Mouse (Mus musculus) stomach, postnatal 0 days (tissue): ENCODE measurements around the gene Dis3l2. TPM values are rescaled to one million over a fixed set of nuclear protein-coding genes. Genes with fewer than 3 reads are reported as not detected.

Experiments
- ATAC-seq: fragments of 200-750 bp; cut with Nextera tagmentation; 2 replicates; pipeline ENCODE4 v1.8.0; 2017; ENCODE audit not compliant: low FRiP score, low TSS enrichment
- DNase-seq: peaks from one replicate; pipeline ENCODE4 v3.0.0-alpha.2; 2016; ENCODE audit warnings: low spot score
- H3K27ac ChIP-seq: fragments of 300-500 bp; sonication (generic); replicated peaks from 2 replicates; pipeline ENCODE4 v1.5.1; 2014; ENCODE audit warnings: mild to moderate bottlenecking, control low read depth
- H3K27me3 ChIP-seq: fragments of 300-500 bp; sonication (generic); 2 replicates; pipeline ENCODE4 v1.6.1; 2014; ENCODE audit warnings: low read length; ENCODE audit not compliant: control insufficient read depth, insufficient read depth
- H3K36me3 ChIP-seq: fragments of 300-500 bp; sonication (generic); 2 replicates; pipeline ENCODE4 v1.6.1; 2014; ENCODE audit warnings: low read length, mixed read lengths; ENCODE audit not compliant: control insufficient read depth, insufficient read depth
- H3K4me1 ChIP-seq: fragments of 300-500 bp; sonication (generic); replicated peaks from 2 replicates; pipeline ENCODE4 v1.6.1; 2014; ENCODE audit warnings: antibody characterized with exemption; ENCODE audit not compliant: control insufficient read depth, insufficient read depth
- H3K4me2 ChIP-seq: fragments of 300-500 bp; sonication (generic); replicated peaks from 2 replicates; pipeline ENCODE4 v1.6.1; 2014; ENCODE audit warnings: low read depth, mild to moderate bottlenecking, control low read depth, moderate library complexity
- H3K4me3 ChIP-seq: fragments of 300-500 bp; sonication (generic); 2 replicates; pipeline ENCODE4 v1.5.1; 2014; ENCODE audit warnings: low read depth, low read length, control low read depth
- H3K9ac ChIP-seq: fragments of 300-500 bp; sonication (generic); 2 replicates; pipeline ENCODE4 v1.6.1; 2014; ENCODE audit warnings: mild to moderate bottlenecking, low read length, control low read depth, mixed read lengths
- H3K9me3 ChIP-seq: fragments of 300-500 bp; sonication (generic); 2 replicates; pipeline ENCODE4 v1.6.1; 2016; ENCODE audit warnings: low read length; ENCODE audit not compliant: control insufficient read depth
- CTCF ChIP-seq: IDR thresholded peaks from 2 replicates; pipeline ENCODE4 v1.5.1; 2016; ENCODE audit warnings: antibody characterized with exemption, low read depth, mild to moderate bottlenecking, moderate library complexity
- EP300 ChIP-seq: optimal IDR thresholded peaks from 2 replicates; pipeline ENCODE3; 2016; ENCODE audit warnings: antibody characterized with exemption
- WGBS: fragments of 180-500 bp; shearing (Covaris S2); extraction: QIAGEN DNeasy Blood & Tissue Kit; methylation state at CpG from one replicate; pipeline ENCODE4 v1.1.7; 2014; 5-methylcytosine and 5-hydroxymethylcytosine counted together
- polyA plus RNA-seq: library from polyadenylated mRNA; unstranded; fragments of >200 nt; fragmentation: Nextera tagmentation; extraction: Ambion mirVana; gene quantifications from 2 replicates; pipeline ENCODE4 v1.2.1, GENCODE M21; 2015

Gene Dis3l2
- polyA plus RNA-seq, 1 experiment from 2014 or later = 12.3 TPM

DNA sequence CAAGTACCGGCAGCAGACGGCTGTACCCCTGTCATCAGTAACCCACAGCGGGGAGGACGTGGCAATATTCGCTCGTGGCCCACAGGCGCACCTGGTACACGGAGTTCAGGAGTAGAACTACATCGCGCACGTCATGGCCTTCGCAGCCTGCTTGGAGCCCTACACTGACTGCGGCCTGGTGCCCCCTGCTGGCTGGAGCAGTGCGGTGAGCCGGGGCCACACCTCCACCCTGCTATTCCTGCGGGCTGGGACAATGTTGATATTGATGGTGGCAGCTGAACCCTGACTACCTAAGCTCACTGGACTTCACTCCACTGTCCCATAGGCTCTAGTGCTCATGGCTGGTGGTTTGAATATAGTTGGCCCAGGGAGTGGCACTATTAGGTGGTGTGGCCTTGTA is 367.1 kb downstream of the Dis3l2 start:
- Histone ChIP-seq H3K4me2 (no peak overlapping the region), H3K4me3 (no peak overlapping the region), H3K27me3 (no peaks in the 10 kb centered on the region), H3K4me1 (no peaks in the 10 kb centered on the region), H3K9ac (no peak overlapping the region), H3K9me3 (no peaks in the 10 kb centered on the region), H3K27ac (no peak overlapping the region), H3K36me3 (no peaks in the 10 kb centered on the region)
- ATAC-seq (peak; percentile 68), DNase-seq (peak; percentile 66)
- 51% methylated on average over 16 of the region's 16 CpGs for WGBS
- TF ChIP-seq EP300 = no peak
- TF ChIP-seq CTCF = peak; percentile 74

DNA sequence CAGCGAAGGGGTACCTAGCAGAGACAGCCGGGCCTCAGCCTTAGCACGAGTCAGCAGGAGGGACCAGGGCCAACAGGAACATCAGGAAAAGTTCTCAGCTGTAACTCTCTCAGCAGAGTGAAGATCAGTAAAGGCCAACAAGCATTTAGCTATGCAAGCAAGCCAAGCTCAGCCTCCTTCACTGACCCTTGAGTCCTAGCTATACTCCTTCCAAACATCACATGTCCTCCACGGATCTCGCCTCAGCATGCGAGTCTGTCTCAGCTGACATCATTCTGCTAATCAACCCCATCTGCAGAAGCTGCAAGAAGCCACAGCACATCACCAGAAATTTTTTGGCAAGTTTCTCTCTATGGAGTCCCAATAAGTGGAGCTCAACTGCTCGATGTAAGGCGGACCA is 370.2 kb downstream of the Dis3l2 start:
- no peaks in the 10 kb centered on the region for H3K36me3 ChIP-seq
- no peak overlapping the region for H3K27ac ChIP-seq
- no peaks in the 10 kb centered on the region for H3K27me3 ChIP-seq
- TF ChIP-seq EP300 = no peak
- no peak for TF ChIP-seq CTCF
- 69% methylated on average over 8 of the region's 8 CpGs for WGBS
- H3K9ac ChIP-seq = no peak overlapping the region
- no peak overlapping the region for H3K4me2 ChIP-seq
- no peak overlapping the region for H3K4me3 ChIP-seq
- no peak for DNase-seq
- 0 out of 2 replicates have a peak, but pooled peaks have one; percentile 44 for ATAC-seq
- H3K9me3 ChIP-seq = no peaks in the 10 kb centered on the region
- no peaks in the 10 kb centered on the region for H3K4me1 ChIP-seq

DNA sequence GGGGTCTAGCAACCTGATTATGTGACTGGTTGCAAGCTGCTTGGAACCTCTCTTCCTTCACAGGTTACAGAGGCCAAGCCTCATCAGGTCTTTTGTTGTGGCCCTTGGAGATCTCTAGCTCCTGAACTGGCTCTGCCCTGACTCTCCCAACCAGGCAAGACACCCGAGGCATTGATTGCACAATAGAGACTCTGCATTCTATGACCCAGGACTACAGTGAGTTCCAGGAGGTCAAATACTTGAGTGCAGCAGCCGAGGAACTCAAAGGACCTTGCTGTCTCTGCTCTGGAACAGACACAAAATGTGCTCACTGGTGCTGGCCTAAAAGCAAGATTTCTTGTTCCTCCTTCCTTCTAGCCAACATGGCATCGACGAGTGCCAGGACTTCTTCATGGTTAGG is 382.6 kb downstream of the Dis3l2 start:
- DNase-seq (no peak), ATAC-seq (no peak)
- 65% methylated on average over 4 of the region's 4 CpGs for WGBS

DNA sequence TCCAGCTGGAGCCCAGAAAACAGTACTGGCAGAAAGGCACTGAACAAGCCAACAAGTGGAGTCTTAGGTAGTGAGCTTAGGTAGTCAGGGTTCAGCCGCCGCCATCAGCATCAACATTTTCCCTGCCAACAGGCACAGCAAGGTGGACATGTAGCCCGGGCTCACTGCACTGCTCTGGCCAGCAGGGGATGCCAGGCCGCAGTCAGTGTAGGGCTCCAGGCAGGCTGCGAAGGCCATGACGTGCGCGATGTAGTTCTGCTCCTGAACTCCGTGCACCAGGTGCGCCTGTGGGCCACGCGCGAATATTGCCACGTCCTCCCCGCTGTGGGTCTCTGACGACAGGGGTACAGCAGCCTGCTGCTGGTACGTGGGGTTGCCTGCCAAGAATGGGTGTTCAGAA is 383.4 kb downstream of the Dis3l2 start:
- WGBS = 72% methylated on average over 17 of the region's 17 CpGs
- ATAC-seq (0 out of 2 replicates have a peak, but pooled peaks have one; percentile 38), DNase-seq (no peak)
- Histone ChIP-seq H3K9me3 (no peaks in the 10 kb centered on the region), H3K4me2 (no peak overlapping the region), H3K36me3 (no peaks in the 10 kb centered on the region), H3K4me3 (no peak overlapping the region), H3K27me3 (no peaks in the 10 kb centered on the region), H3K27ac (no peak overlapping the region), H3K4me1 (no peaks in the 10 kb centered on the region), H3K9ac (no peak overlapping the region)
- TF ChIP-seq EP300 = no peak
- TF ChIP-seq CTCF = peak; percentile 52

More for the DNA sequence above, 382.6 kb downstream of the Dis3l2 start:
- H3K4me3 ChIP-seq = no peak overlapping the region
- TF ChIP-seq EP300 (no peak), CTCF (no peak)
- no peaks in the 10 kb centered on the region for H3K36me3 ChIP-seq
- H3K9ac ChIP-seq = no peak overlapping the region
- H3K27me3 ChIP-seq = no peaks in the 10 kb centered on the region
- H3K4me2 ChIP-seq = no peak overlapping the region
- H3K4me1 ChIP-seq = no peaks in the 10 kb centered on the region
- no peaks in the 10 kb centered on the region for H3K9me3 ChIP-seq
- no peak overlapping the region for H3K27ac ChIP-seq

DNA sequence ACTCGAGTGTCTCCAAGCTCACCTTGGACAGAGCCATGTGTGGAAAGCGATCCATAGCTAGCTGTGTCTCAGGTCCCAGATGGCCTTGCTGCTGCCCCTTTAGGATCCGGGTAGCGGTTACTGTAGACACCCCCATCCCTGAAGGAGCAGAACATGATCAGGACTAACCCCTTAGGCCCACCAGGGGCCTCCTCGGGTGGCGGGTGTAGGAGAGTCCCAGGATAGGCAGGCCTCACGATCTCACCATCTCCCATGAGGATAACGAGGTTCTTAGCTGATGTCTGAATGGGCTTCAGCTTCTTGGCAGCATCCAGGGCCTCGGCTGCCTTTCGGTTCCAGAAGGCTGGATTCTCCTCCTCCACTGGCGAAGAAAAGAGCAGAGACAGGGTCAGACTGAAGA is 385.6 kb downstream of the Dis3l2 start:
- TF ChIP-seq EP300 (no peak), CTCF (no peak)
- H3K36me3 ChIP-seq = no peaks in the 10 kb centered on the region
- DNase-seq = no peak
- no peak overlapping the region for H3K4me2 ChIP-seq
- H3K9ac ChIP-seq = no peak overlapping the region
- no peaks in the 10 kb centered on the region for H3K27me3 ChIP-seq
- H3K9me3 ChIP-seq = no peaks in the 10 kb centered on the region
- no peaks in the 10 kb centered on the region for H3K4me1 ChIP-seq
- WGBS = 89% methylated on average over 11 of the region's 11 CpGs
- H3K27ac ChIP-seq = no peak overlapping the region
- no peak overlapping the region for H3K4me3 ChIP-seq
- no peak for ATAC-seq

DNA sequence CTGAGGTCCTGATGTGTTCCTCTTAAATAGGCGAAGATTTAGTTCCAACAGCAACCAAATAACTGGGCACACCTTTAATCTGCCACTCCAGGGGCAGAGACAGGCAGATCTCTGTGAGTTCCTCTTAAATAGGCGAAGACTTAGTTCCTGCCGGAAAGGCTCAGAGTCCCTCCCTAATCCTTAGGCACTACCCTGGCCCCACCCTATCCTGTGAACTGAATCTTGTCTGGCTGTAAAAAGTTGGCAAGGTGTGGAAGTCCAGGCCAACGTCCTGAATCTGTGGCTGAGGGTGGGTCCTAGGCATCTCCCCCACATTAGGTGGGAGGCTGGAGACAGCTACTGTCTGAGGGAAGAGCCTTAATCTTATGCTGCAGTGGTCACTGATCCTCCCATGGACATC is 386.2 kb downstream of the Dis3l2 start, which contains the start of gene Alppl2:
Gene Alppl2, minus strand, starts transcription at position 101 of the 400 bp plus-strand sequence.
- no peak within 1 kb of the TSS for H3K9ac ChIP-seq
- H3K9me3 ChIP-seq = no peaks in the 10 kb centered on the region
- no peaks in the 10 kb centered on the region for H3K27me3 ChIP-seq
- ATAC-seq = no peak
- TF ChIP-seq CTCF (no peak), EP300 (no peak)
- WGBS = 69% methylated on average over 4 of the region's 4 CpGs
- DNase-seq = no peak
- no peaks in the 10 kb centered on the region for H3K36me3 ChIP-seq
- no peak within 1 kb of the TSS for H3K27ac ChIP-seq
- H3K4me3 ChIP-seq = no peak within 1 kb of the TSS
- no peak within 1 kb of the TSS for H3K4me2 ChIP-seq
- no peaks in the 10 kb centered on the region for H3K4me1 ChIP-seq
